Mouse (Mus musculus) liver, postnatal 0 days (tissue): Measurements from ENCODE around the gene Slk. TPM values are rescaled to one million over a fixed set of nuclear protein-coding genes. Genes with fewer than 3 reads are reported as not detected.

Experiments used
- ATAC-seq: fragments of 200-750 bp; cut with Nextera tagmentation; 2 replicates; pipeline ENCODE4 v1.8.0; 2017; ENCODE audit warnings: mild to moderate bottlenecking, moderate library complexity
- DNase-seq: peaks from one replicate; pipeline ENCODE4 v3.0.0-alpha.2; 2016
- H3K27ac ChIP-seq: fragments of 300-500 bp; sonication (generic); 2 replicates; pipeline ENCODE4 v1.5.1; 2014; ENCODE audit warnings: antibody characterized with exemption, moderate library complexity, mild to moderate bottlenecking, low read depth
- H3K27me3 ChIP-seq: fragments of 300-500 bp; sonication (generic); 2 replicates; pipeline ENCODE4 v1.6.1; 2014; ENCODE audit warnings: low read length, control low read depth, mixed read lengths; ENCODE audit not compliant: insufficient read depth
- H3K36me3 ChIP-seq: fragments of 300-500 bp; sonication (generic); replicated peaks from 2 replicates; pipeline ENCODE4 v1.6.1; 2014; ENCODE audit warnings: mild to moderate bottlenecking, control low read depth, low read length, moderate library complexity, mixed read lengths; ENCODE audit not compliant: insufficient read depth
- H3K4me1 ChIP-seq: fragments of 300-500 bp; sonication (generic); 2 replicates; pipeline ENCODE4 v1.6.1; 2014; ENCODE audit warnings: antibody characterized with exemption, mild to moderate bottlenecking, control low read depth; ENCODE audit not compliant: insufficient read depth
- H3K4me2 ChIP-seq: fragments of 300-500 bp; sonication (generic); 2 replicates; pipeline ENCODE4 v1.6.1; 2014; ENCODE audit warnings: low read depth, mild to moderate bottlenecking, low read length, moderate library complexity, mixed read lengths
- H3K4me3 ChIP-seq: fragments of 300-500 bp; sonication (generic); 2 replicates; pipeline ENCODE4 v1.5.1; 2014; ENCODE audit warnings: low read depth, low read length
- H3K9ac ChIP-seq: fragments of 300-500 bp; sonication (generic); replicated peaks from 2 replicates; pipeline ENCODE4 v1.6.1; 2014; ENCODE audit warnings: mild to moderate bottlenecking, moderate library complexity
- H3K9me3 ChIP-seq: fragments of 300-500 bp; sonication (generic); 2 replicates; pipeline ENCODE4 v1.6.1; 2016; ENCODE audit warnings: mild to moderate bottlenecking, control low read depth, low read length, mixed read lengths
- CTCF ChIP-seq: sonication (generic); IDR thresholded peaks from 2 replicates; pipeline ENCODE4 v1.5.1; 2016; ENCODE audit warnings: antibody characterized with exemption, low read depth
- EP300 ChIP-seq: IDR thresholded peaks from 2 replicates; pipeline ENCODE4 v1.6.1; 2016; ENCODE audit warnings: antibody characterized with exemption, low read depth, mild to moderate bottlenecking
- WGBS: fragments of 180-500 bp; shearing (Covaris S2); extraction: QIAGEN DNeasy Blood & Tissue Kit; methylation state at CpG from one replicate; pipeline ENCODE4 v1.1.7; 2014; ENCODE audit not compliant: insufficient replicate concordance; 5-methylcytosine and 5-hydroxymethylcytosine counted together
- polyA plus RNA-seq: library from polyadenylated mRNA; unstranded; fragments of >200 nt; fragmentation: Nextera tagmentation; extraction: Ambion mirVana; gene quantifications from 2 replicates; pipeline ENCODE4 v1.2.1, GENCODE M21; 2015

Slk gene
- polyA plus RNA-seq, 1 experiment from 2014 or later, result 6.0 TPM

DNA sequence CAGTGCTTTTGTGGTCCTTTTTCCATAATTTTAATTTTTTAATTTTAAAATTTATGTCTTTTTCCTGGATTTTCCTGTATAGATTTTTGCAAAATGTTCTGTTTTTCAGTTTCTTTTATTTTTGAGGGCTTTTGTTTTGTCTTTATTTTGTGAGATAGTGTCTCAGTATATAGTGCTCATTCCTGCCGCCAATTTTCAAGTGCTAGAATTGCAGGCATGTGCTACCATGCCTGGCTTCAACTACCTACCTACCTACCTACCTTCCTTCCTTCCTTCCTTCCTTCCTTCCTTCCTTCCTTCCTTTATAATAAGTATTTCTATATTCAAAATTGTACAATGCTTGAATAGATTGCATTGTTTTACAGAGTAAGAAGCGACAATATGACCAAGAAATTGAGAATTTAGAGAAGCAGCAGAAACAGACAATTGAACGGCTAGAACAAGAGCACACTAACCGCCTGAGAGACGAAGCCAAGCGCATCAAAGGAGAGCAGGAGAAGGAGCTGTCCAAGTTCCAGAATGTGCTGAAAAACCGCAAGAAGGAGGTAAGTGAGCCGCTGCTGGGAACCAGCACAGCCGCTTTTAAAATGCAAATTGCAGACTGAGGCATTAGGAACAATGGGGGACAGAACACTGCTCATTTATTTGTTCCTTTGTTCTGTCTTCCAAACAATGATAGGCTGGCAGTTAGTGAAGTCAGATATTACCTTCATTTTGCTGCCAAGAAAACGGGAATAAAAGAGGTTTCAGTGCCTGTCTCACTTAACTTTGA, 45.6 kb downstream of the Slk start:
- TF ChIP-seq CTCF, result no peak
- no peak for TF ChIP-seq EP300
- 86% methylated on average over 10 of the region's 10 CpGs for WGBS

DNA sequence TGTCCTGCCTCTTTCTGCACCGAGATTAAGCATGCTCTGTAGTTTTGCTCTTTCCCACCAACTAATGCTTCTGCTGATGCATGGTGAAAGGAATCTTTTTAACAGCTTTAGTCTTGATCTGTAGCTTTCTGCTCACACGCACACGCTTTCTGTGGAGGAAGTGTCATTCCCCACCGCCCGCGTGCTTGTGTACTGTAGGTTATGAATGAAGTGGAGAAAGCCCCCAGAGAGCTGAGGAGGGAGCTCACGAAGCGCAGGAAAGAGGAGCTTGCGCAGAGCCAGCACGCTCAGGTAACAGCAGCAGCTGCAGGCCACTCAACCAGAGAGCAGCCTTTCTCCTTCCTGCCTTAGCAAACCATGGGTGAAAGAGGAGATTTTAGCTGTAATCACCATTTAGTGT, 48.0 kb downstream of the Slk start:
- H3K27me3 ChIP-seq, result no peaks in the 10 kb centered on the region
- H3K4me1 ChIP-seq, result no peaks in the 10 kb centered on the region
- no peak for TF ChIP-seq EP300
- no peak for TF ChIP-seq CTCF
- peaks cover 40% of the 10 kb centered on the region for H3K36me3 ChIP-seq
- no peak overlapping the region for H3K4me2 ChIP-seq
- WGBS, result 87% methylated on average over 10 of the region's 10 CpGs
- no peaks in the 10 kb centered on the region for H3K9me3 ChIP-seq
- DNase-seq (no peak), ATAC-seq (no peak)
- H3K27ac ChIP-seq, result no peak overlapping the region
- H3K9ac ChIP-seq, result no peak overlapping the region
- H3K4me3 ChIP-seq, result no peak overlapping the region

More for the DNA sequence above, 45.6 kb downstream of the Slk start:
- no peak overlapping the region for H3K4me3 ChIP-seq
- no peaks in the 10 kb centered on the region for H3K9me3 ChIP-seq
- no peaks in the 10 kb centered on the region for H3K4me1 ChIP-seq
- H3K4me2 ChIP-seq, result no peak overlapping the region
- no peak overlapping the region for H3K27ac ChIP-seq
- no peak for ATAC-seq
- no peak for DNase-seq
- no peak overlapping the region for H3K9ac ChIP-seq
- H3K36me3 ChIP-seq, result peaks cover 50% of the 10 kb centered on the region
- H3K27me3 ChIP-seq, result no peaks in the 10 kb centered on the region

DNA sequence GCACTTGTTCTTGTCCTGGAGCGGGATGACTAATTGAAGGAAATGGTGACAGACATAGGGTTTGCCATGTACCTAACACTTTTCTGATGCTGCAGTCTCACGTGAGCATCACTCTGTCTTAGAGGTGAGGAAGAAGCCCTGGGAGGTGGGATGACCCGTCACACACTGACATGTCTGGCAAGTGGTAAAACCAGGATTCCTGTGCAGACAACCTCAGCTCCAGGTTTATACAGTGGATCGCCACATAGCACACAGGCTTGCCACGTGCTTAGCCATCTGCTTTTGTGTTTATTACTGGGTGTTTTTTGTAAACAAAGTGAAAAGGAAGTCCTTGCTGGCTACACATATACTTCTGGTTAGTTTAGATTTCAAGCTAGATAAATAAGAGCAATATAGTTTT, 49.6 kb downstream of the Slk start:
- Histone ChIP-seq H3K4me2 (no peak overlapping the region), H3K27me3 (no peaks in the 10 kb centered on the region), H3K4me3 (no peak overlapping the region), H3K9me3 (no peaks in the 10 kb centered on the region), H3K27ac (no peak overlapping the region), H3K36me3 (peaks cover 28% of the 10 kb centered on the region), H3K9ac (no peak overlapping the region), H3K4me1 (no peaks in the 10 kb centered on the region)
- no peak for TF ChIP-seq EP300
- WGBS, result 85% methylated on average over 5 of the region's 5 CpGs
- ATAC-seq (no peak), DNase-seq (no peak)

DNA sequence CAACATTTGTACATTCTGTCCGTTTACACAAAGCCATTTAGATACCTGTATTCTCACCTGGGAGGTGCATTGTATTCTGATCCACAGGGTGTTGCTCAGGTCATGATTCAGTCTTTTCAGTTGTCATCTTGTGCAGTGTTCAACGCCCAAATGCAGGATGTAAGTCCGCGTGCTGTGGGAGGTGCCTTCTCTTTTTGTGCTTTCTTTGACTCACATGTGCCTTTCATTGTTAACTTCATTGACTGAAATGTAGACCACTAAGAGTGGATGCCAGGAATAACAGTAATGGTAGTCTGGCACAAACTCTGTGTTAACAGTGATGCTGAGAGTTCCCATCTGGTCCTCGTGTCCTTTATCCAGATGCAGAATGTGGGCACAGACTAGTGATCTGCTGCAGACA, 50.9 kb downstream of the Slk start:
- Histone ChIP-seq H3K9ac (no peak overlapping the region), H3K27me3 (no peaks in the 10 kb centered on the region), H3K36me3 (peaks cover 22% of the 10 kb centered on the region), H3K27ac (no peak overlapping the region), H3K4me1 (no peaks in the 10 kb centered on the region), H3K4me3 (no peak overlapping the region), H3K4me2 (no peak overlapping the region), H3K9me3 (no peaks in the 10 kb centered on the region)
- no peak for DNase-seq
- TF ChIP-seq EP300, result no peak
- ATAC-seq, result no peak
- 82% methylated on average over 5 of the region's 5 CpGs for WGBS

DNA sequence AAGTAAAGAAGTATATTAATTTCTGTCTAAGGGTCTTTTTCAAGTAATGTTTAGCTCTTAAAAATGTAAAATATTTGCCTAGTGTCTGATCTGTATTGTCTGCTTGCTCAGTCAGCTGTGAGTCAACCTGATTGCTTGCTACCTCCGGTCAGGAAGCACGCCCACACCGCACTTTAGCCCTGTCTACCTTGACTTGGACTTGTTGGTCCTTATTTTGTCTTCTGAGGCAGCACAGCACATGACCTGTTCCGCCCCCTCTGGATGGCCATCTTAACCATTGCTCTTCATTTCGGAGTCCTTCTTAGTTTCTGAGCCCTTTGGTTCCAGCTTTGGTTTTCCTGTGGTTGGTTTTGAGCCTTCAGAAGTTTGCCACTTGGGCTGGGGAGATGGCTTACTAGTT, 52.3 kb downstream of the Slk start:
- H3K4me2 ChIP-seq, result no peak overlapping the region
- H3K4me1 ChIP-seq, result no peaks in the 10 kb centered on the region
- WGBS, result 84% methylated on average over 5 of the region's 5 CpGs
- no peak for TF ChIP-seq EP300
- TF ChIP-seq CTCF, result no peak
- H3K27ac ChIP-seq, result no peak overlapping the region
- H3K36me3 ChIP-seq, result peaks cover 25% of the 10 kb centered on the region
- ATAC-seq (no peak), DNase-seq (no peak)
- no peak overlapping the region for H3K4me3 ChIP-seq
- no peaks in the 10 kb centered on the region for H3K9me3 ChIP-seq
- no peaks in the 10 kb centered on the region for H3K27me3 ChIP-seq
- H3K9ac ChIP-seq, result no peak overlapping the region

DNA sequence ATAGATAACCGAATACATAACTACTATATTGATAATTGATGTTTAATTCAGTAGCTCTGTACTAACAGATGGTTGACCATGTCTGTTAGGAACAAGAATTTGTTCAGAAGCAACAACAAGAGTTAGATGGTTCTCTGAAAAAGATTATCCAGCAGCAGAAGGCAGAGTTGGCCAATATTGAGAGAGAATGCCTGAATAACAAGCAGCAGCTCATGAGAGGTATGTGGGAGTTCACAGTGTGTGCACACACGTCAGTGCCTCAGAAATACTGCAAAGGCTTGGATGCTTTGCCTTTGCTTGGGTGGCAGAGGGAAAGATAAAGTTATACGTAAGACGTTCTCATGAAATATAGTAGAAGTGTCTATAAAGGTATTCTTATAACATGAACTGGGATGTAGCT, 55.9 kb downstream of the Slk start:
- no peaks in the 10 kb centered on the region for H3K27me3 ChIP-seq

DNA sequence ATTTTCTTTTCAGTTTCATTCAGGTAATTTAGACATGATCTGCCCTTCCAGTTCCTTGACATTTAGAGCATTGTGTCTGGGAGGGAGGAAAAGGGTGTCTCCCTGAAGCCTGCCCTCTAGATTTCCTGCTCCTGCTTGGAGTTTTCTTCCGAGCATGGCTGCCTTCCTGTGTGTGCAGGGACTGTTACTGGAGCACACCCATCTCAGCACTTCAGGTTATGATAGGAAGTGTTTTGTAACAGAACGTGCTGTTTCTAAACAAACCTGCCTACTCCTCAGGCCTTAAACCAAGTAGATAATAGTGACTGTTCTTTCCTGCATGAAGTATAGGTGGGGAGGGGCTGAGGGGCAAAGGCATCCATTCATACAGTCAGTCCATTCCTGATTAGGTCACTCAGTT, 64.4 kb downstream of the Slk start:
- no peak overlapping the region for H3K27ac ChIP-seq
- no peak for TF ChIP-seq CTCF
- TF ChIP-seq EP300, result no peak
- no peak overlapping the region for H3K4me3 ChIP-seq
- H3K9ac ChIP-seq, result no peak overlapping the region
- no peaks in the 10 kb centered on the region for H3K9me3 ChIP-seq
- H3K4me2 ChIP-seq, result no peak overlapping the region
- 73% methylated on average over 2 of the region's 2 CpGs for WGBS
- ATAC-seq, result no peak
- H3K27me3 ChIP-seq, result no peaks in the 10 kb centered on the region
- no peaks in the 10 kb centered on the region for H3K4me1 ChIP-seq
- DNase-seq, result no peak
- peaks cover 48% of the 10 kb centered on the region for H3K36me3 ChIP-seq

More for the DNA sequence above, 55.9 kb downstream of the Slk start:
- DNase-seq, result no peak
- TF ChIP-seq CTCF (no peak), EP300 (no peak)
- no peak for ATAC-seq
- Histone ChIP-seq H3K4me1 (no peaks in the 10 kb centered on the region), H3K4me2 (no peak overlapping the region), H3K27ac (no peak overlapping the region), H3K4me3 (no peak overlapping the region), H3K9me3 (no peaks in the 10 kb centered on the region), H3K9ac (no peak overlapping the region), H3K36me3 (peaks cover 41% of the 10 kb centered on the region)
- WGBS, result 94% methylated on average over 4 of the region's 4 CpGs
